Comparison of ENCODE assay signal across 13 mouse cellular contexts in the genomic region with DNA sequence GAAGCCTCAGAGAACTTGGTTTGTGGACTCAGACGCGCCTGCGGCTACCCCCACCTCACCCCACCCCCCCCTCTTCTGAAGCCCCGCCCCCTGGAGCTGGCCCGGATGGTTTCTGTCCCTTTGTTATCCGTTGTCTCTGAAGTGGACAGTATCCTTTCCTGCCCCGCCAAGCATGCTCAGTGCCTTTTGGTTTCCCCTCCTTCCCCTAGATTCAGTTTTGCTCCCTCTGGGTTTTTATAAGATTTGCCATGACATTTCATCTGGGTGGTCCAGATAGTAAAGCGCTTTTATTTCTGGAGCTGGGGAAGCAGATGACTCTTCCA. TPM values are rescaled to one million over a fixed set of nuclear protein-coding genes. Genes with fewer than 3 reads are reported as not detected.
DNase-seq lines count a peak whose midpoint lies in the region; ATAC-seq and TF ChIP-seq lines count a peak whose summit lies in the region.
"Had no signal": no experiment of that assay in that cellular context is flagged by ENCODE, and none has a peak within 500 bp of the region (broad histone marks: within the 10 kb centered on the region; RNA-seq: fewer than 3 reads in every experiment).

No protein-coding gene starts in this region.

- TF ChIP-seq POLR2A in thymus, adult 2 months (IDR thresholded peaks at IDR 0.05; ENCODE audit: control insufficient read depth, extremely low read depth, insufficient read depth, low read length, poor library complexity) = no peak

- H3K4me3 ChIP-seq in kidney, embryonic 14.5 days (ENCODE audit: low read length) = no peak overlapping the region
- no peak overlapping the region for H3K4me3 ChIP-seq in forebrain, embryonic 13.5 days
- H3K4me3 ChIP-seq in hindbrain, postnatal 0 days (ENCODE audit: low read length) = peak overlapping the region; percentile 16
- peak overlapping the region; percentile 12; the same call in 1 of the 2 replicates for H3K4me3 ChIP-seq in midbrain, postnatal 0 days (ENCODE audit: low read depth, low read length)
- no peak overlapping the region for H3K4me3 ChIP-seq in thymus, adult 2 months (ENCODE audit: control insufficient read depth, insufficient read depth, low read length)
- H3K4me3 ChIP-seq: liver, embryonic 13.5 days had no signal

- H3K4me2 ChIP-seq in kidney, embryonic 14.5 days (replicated peaks; ENCODE audit: low read depth, low read length) = no peak overlapping the region; the same call in 1 of the 2 replicates
- H3K4me2 ChIP-seq in forebrain, embryonic 13.5 days = peak overlapping the region; percentile 17
- H3K4me2 ChIP-seq in hindbrain, postnatal 0 days (ENCODE audit: low read depth, low read length) = peak overlapping the region; percentile 47
- H3K4me2 ChIP-seq in midbrain, postnatal 0 days (ENCODE audit: low read depth, low read length, poor library complexity, severe bottlenecking) = peak overlapping the region; percentile 35
- H3K4me2 ChIP-seq: liver, embryonic 13.5 days had no signal

- peaks cover 47% of the 10 kb centered on the region for H3K36me3 ChIP-seq in kidney, embryonic 14.5 days (ENCODE audit: control insufficient read depth, insufficient read depth, low read length)
- H3K36me3 ChIP-seq in forebrain, embryonic 13.5 days (ENCODE audit: poor library complexity, severe bottlenecking) = no peaks in the 10 kb centered on the region
- no peaks in the 10 kb centered on the region for H3K36me3 ChIP-seq in hindbrain, postnatal 0 days (ENCODE audit: insufficient read depth, low read length)
- H3K36me3 ChIP-seq in midbrain, postnatal 0 days (ENCODE audit: insufficient read depth, low read length) = no peaks in the 10 kb centered on the region
- H3K36me3 ChIP-seq in thymus, adult 2 months (ENCODE audit: control insufficient read depth, insufficient read depth, low read length) = no peaks in the 10 kb centered on the region

- no peaks in the 10 kb centered on the region for H3K9me3 ChIP-seq in kidney, embryonic 14.5 days (ENCODE audit: control insufficient read depth, low read length)
- no peaks in the 10 kb centered on the region for H3K9me3 ChIP-seq in forebrain, embryonic 13.5 days (replicated peaks)
- H3K9me3 ChIP-seq in hindbrain, postnatal 0 days (ENCODE audit: low read length) = no peaks in the 10 kb centered on the region
- H3K9me3 ChIP-seq in midbrain, postnatal 0 days (ENCODE audit: low read length) = no peaks in the 10 kb centered on the region
- H3K9me3 ChIP-seq: G1E; liver, embryonic 13.5 days had no signal

- no peak for ATAC-seq in kidney, embryonic 14.5 days (ENCODE audit: low FRiP score, low TSS enrichment)
- ATAC-seq in forebrain, embryonic 13.5 days = no peak
- 0 out of 2 replicates have a peak, but pooled peaks have one; percentile 27 for ATAC-seq in hindbrain, postnatal 0 days
- ATAC-seq in midbrain, postnatal 0 days (ENCODE audit: low FRiP score) = no peak
- ATAC-seq: intestine, postnatal 0 days had no signal

- TF ChIP-seq CTCF in hindbrain, postnatal 0 days (IDR thresholded peaks at IDR 0.05; ENCODE audit: low read depth) = no peak
- no peak for TF ChIP-seq CTCF in midbrain, postnatal 0 days (IDR thresholded peaks at IDR 0.05)
- TF ChIP-seq CTCF in thymus, adult 2 months (IDR thresholded peaks at IDR 0.05; ENCODE audit: borderline replicate concordance, control insufficient read depth, extremely low read depth, insufficient read depth, low read length, poor library complexity) = no peak

- no peak for DNase-seq in kidney, adult 8-10 months
- DNase-seq in hindbrain, postnatal 0 days (ENCODE audit: low spot score) = no peak
- DNase-seq in midbrain, postnatal 0 days (ENCODE audit: low spot score) = no peak
- no peak for DNase-seq in gastrocnemius, postnatal 25 days
- no peak for DNase-seq in thymus, adult 2 months
- no peak for DNase-seq in right cerebral cortex, postnatal 4 days
- DNase-seq: liver, embryonic 13.5 days; thymus, postnatal 36 days had no signal

- 0 out of 2 replicates have a peak overlapping the region, but pooled peaks have one; percentile 19 for H3K9ac ChIP-seq in kidney, embryonic 14.5 days (ENCODE audit: low read depth, low read length)
- no peak overlapping the region; the same call in 1 of the 2 replicates for H3K9ac ChIP-seq in forebrain, embryonic 13.5 days
- H3K9ac ChIP-seq in hindbrain, postnatal 0 days (replicated peaks; ENCODE audit: low read length) = no peak overlapping the region
- H3K9ac ChIP-seq in midbrain, postnatal 0 days (replicated peaks; ENCODE audit: low read length, poor library complexity, severe bottlenecking) = no peak overlapping the region
- H3K9ac ChIP-seq: liver, embryonic 13.5 days had no signal

- peaks cover 20% of the 10 kb centered on the region; the same call in 1 of the 2 replicates for H3K4me1 ChIP-seq in kidney, embryonic 14.5 days (ENCODE audit: control insufficient read depth, insufficient read depth, low read length)
- 0 out of 2 replicates have a peak, but pooled peaks cover 5% of the 10 kb centered on the region for H3K4me1 ChIP-seq in forebrain, embryonic 13.5 days
- H3K4me1 ChIP-seq in hindbrain, postnatal 0 days (ENCODE audit: insufficient read depth, low read length) = no peaks in the 10 kb centered on the region
- H3K4me1 ChIP-seq in midbrain, postnatal 0 days (ENCODE audit: insufficient read depth, low read length) = 0 out of 2 replicates have a peak, but pooled peaks cover 7% of the 10 kb centered on the region
- H3K4me1 ChIP-seq in thymus, adult 2 months (replicated peaks; ENCODE audit: control insufficient read depth, insufficient read depth, low read length) = no peaks in the 10 kb centered on the region
- H3K4me1 ChIP-seq: liver, embryonic 13.5 days had no signal

- no peaks in the 10 kb centered on the region for H3K27me3 ChIP-seq in kidney, embryonic 14.5 days (ENCODE audit: control insufficient read depth, insufficient read depth, low read length)
- H3K27me3 ChIP-seq in forebrain, embryonic 13.5 days = no peaks in the 10 kb centered on the region
- H3K27me3 ChIP-seq in hindbrain, postnatal 0 days (ENCODE audit: insufficient read depth, low read length) = no peaks in the 10 kb centered on the region
- H3K27me3 ChIP-seq in midbrain, postnatal 0 days (ENCODE audit: insufficient read depth, low read length) = no peaks in the 10 kb centered on the region; the same call in 1 of the 2 replicates
- H3K27me3 ChIP-seq in thymus, adult 2 months (ENCODE audit: control insufficient read depth, insufficient read depth, low read length) = no peaks in the 10 kb centered on the region; the same call in 1 of the 2 replicates
- H3K27me3 ChIP-seq: liver, embryonic 13.5 days had no signal

- WGBS in kidney, embryonic 14.5 days = 21% methylated on average over 7 of the region's 8 CpGs
- WGBS in forebrain, embryonic 13.5 days = 13% methylated on average over 8 of the region's 8 CpGs
- whole genome bisulfite sequencing in hindbrain, postnatal 0 days = 18% methylated on average over 8 of the region's 8 CpGs
- 24% methylated on average over 8 of the region's 8 CpGs for WGBS in midbrain, postnatal 0 days
- 92% methylated on average over 8 of the region's 8 CpGs for WGBS in thymus, adult 2 months

- no peak overlapping the region for H3K27ac ChIP-seq in kidney, embryonic 14.5 days (ENCODE audit: low read depth, low read length)
- H3K27ac ChIP-seq in forebrain, embryonic 13.5 days = no peak overlapping the region
- no peak overlapping the region for H3K27ac ChIP-seq in hindbrain, postnatal 0 days
- H3K27ac ChIP-seq in midbrain, postnatal 0 days (ENCODE audit: low read depth, low read length) = no peak overlapping the region
- no peak overlapping the region for H3K27ac ChIP-seq in thymus, adult 2 months (ENCODE audit: control insufficient read depth, insufficient read depth, low read length)
- H3K27ac ChIP-seq: liver, embryonic 13.5 days; macrophage had no signal

RNA-seq across cellular contexts. Expression of gene Fosl2, which starts 17.8 kb away (rescaled TPM):
- polyA plus RNA-seq in kidney, embryonic 14.5 days (2014; fragmentation: Nextera tagmentation; extraction: Ambion mirVana) = 7.0 and 7.1 TPM in 2 replicates
- 0.59 and 0.66 TPM in 2 replicates for polyA plus RNA-seq in forebrain, embryonic 13.5 days (2015; fragmentation: Nextera tagmentation; extraction: Ambion mirVana)
- 5.6 and 7.8 TPM in 2 replicates for total RNA-seq in hindbrain, postnatal 0 days (2014; rRNA removed)
- polyA plus RNA-seq in hindbrain, postnatal 0 days (2015; fragmentation: Nextera tagmentation; extraction: Ambion mirVana) = 0.59 and 0.64 TPM in 2 replicates
- 5.5 and 6.4 TPM in 2 replicates for total RNA-seq in midbrain, postnatal 0 days (2014; rRNA removed)
- polyA plus RNA-seq in midbrain, postnatal 0 days (2015; fragmentation: Nextera tagmentation; extraction: Ambion mirVana) = 0.52 and 0.58 TPM in 2 replicates
- total RNA-seq in gastrocnemius, postnatal 25 days (2021) = 10 to 100 TPM in 1 of 2 experiments, 1 to 10 TPM in 1; 9.9 to 12.4 TPM
- 8.5 and 9.2 TPM in 2 replicates for polyA plus RNA-seq in thymus, adult 2 months (2012; rRNA removed)

Comparison
In these comparisons a context has a peak if more than half of its experiments do, and no peak if none do; other contexts are left out.
1. H3K4me3 ChIP-seq: peak in hindbrain, postnatal 0 days (single experiment) and midbrain, postnatal 0 days (single experiment); none in kidney, embryonic 14.5 days (single experiment), forebrain, embryonic 13.5 days (single experiment) and thymus, adult 2 months (single experiment).